ENCODE assay signal across 8 mouse cellular contexts in genomic region chr6:116650406-116650805, GRCm38 (mm10). TPM values are rescaled to one million over a fixed set of nuclear protein-coding genes. Genes with fewer than 3 reads are reported as not detected.
DNase-seq lines count a peak whose midpoint lies in the region; ATAC-seq and TF ChIP-seq lines count a peak whose summit lies in the region.

Gene Depp1 (plus strand): TSS chr6:116650609.

- H3K27me3 ChIP-seq in embryonic facial prominence, embryonic 14.5 days (replicated peaks; ENCODE audit: control insufficient read depth, insufficient read depth, low read length): no peaks in the 10 kb centered on the region
- no peaks in the 10 kb centered on the region for H3K27me3 ChIP-seq in hindbrain, embryonic 11.5 days (ENCODE audit: control insufficient read depth, insufficient read depth, low read length)
- no peaks in the 10 kb centered on the region for H3K27me3 ChIP-seq in limb, embryonic 14.5 days (ENCODE audit: control insufficient read depth, insufficient read depth, low read length)
- H3K27me3 ChIP-seq in stomach, embryonic 14.5 days (ENCODE audit: control insufficient read depth, insufficient read depth, low read length): no peaks in the 10 kb centered on the region
- H3K27me3 ChIP-seq in forebrain, embryonic 15.5 days: no peaks in the 10 kb centered on the region

- H3K36me3 ChIP-seq in embryonic facial prominence, embryonic 14.5 days (ENCODE audit: control insufficient read depth, insufficient read depth, low read length): no peaks in the 10 kb centered on the region
- H3K36me3 ChIP-seq in hindbrain, embryonic 11.5 days (ENCODE audit: control insufficient read depth, insufficient read depth, low read length): no peaks in the 10 kb centered on the region
- H3K36me3 ChIP-seq in limb, embryonic 14.5 days (ENCODE audit: control insufficient read depth, insufficient read depth, low read length): no peaks in the 10 kb centered on the region
- H3K36me3 ChIP-seq in stomach, embryonic 14.5 days (ENCODE audit: control insufficient read depth, insufficient read depth, low read length): no peaks in the 10 kb centered on the region
- no peaks in the 10 kb centered on the region for H3K36me3 ChIP-seq in forebrain, embryonic 15.5 days

- no peak within 1 kb of the TSS; the same call in 1 of the 2 replicates for H3K9ac ChIP-seq in embryonic facial prominence, embryonic 14.5 days (ENCODE audit: low read depth, low read length)
- no peak within 1 kb of the TSS for H3K9ac ChIP-seq in hindbrain, embryonic 11.5 days (ENCODE audit: low read depth, low read length)
- no peak within 1 kb of the TSS for H3K9ac ChIP-seq in limb, embryonic 14.5 days (ENCODE audit: low read depth, low read length, severe bottlenecking)
- no peak within 1 kb of the TSS for H3K9ac ChIP-seq in stomach, embryonic 14.5 days (replicated peaks; ENCODE audit: low read depth, low read length)
- no peak within 1 kb of the TSS for H3K9ac ChIP-seq in forebrain, embryonic 15.5 days (replicated peaks)

- no peaks in the 10 kb centered on the region for H3K4me1 ChIP-seq in embryonic facial prominence, embryonic 14.5 days (ENCODE audit: control insufficient read depth, insufficient read depth, low read length)
- no peaks in the 10 kb centered on the region for H3K4me1 ChIP-seq in hindbrain, embryonic 11.5 days (replicated peaks; ENCODE audit: control insufficient read depth, insufficient read depth, low read length)
- H3K4me1 ChIP-seq in limb, embryonic 14.5 days (ENCODE audit: control insufficient read depth, insufficient read depth, low read length): 0 out of 2 replicates have a peak, but pooled peaks cover 6% of the 10 kb centered on the region
- peaks cover 15% of the 10 kb centered on the region for H3K4me1 ChIP-seq in stomach, embryonic 14.5 days (ENCODE audit: control insufficient read depth, insufficient read depth, low read length)
- H3K4me1 ChIP-seq in forebrain, embryonic 15.5 days: no peaks in the 10 kb centered on the region

- TF ChIP-seq POLR2A in limb, embryonic 14.5 days (IDR thresholded peaks at IDR 0.05; ENCODE audit: borderline replicate concordance, extremely low read depth, insufficient read depth, insufficient read length): no peak

- 33% methylated on average over 6 of the region's 6 CpGs for WGBS in embryonic facial prominence, embryonic 14.5 days
- WGBS in hindbrain, embryonic 11.5 days: 30% methylated on average over 6 of the region's 6 CpGs
- 32% methylated on average over 5 of the region's 6 CpGs for WGBS in limb, embryonic 14.5 days
- WGBS in stomach, embryonic 14.5 days: 5% methylated on average over 6 of the region's 6 CpGs
- 72% methylated on average over 6 of the region's 6 CpGs for WGBS in forebrain, embryonic 15.5 days

- H3K4me3 ChIP-seq in embryonic facial prominence, embryonic 14.5 days (ENCODE audit: low read depth, low read length): peak within 1 kb of the TSS; percentile 11; the same call in 1 of the 2 replicates
- H3K4me3 ChIP-seq in hindbrain, embryonic 11.5 days (ENCODE audit: low read depth, low read length): no peak within 1 kb of the TSS
- H3K4me3 ChIP-seq in limb, embryonic 14.5 days (replicated peaks; ENCODE audit: low read length): 0 out of 2 replicates have a peak within 1 kb of the TSS, but pooled peaks have one; percentile 4
- H3K4me3 ChIP-seq in stomach, embryonic 14.5 days (ENCODE audit: low read depth, low read length): peak within 1 kb of the TSS; percentile 18
- H3K4me3 ChIP-seq in forebrain, embryonic 15.5 days: no peak within 1 kb of the TSS

- H3K4me2 ChIP-seq in embryonic facial prominence, embryonic 14.5 days (ENCODE audit: low read depth, low read length): peak within 1 kb of the TSS; percentile 28
- no peak within 1 kb of the TSS for H3K4me2 ChIP-seq in hindbrain, embryonic 11.5 days (replicated peaks; ENCODE audit: low read depth, low read length)
- no peak within 1 kb of the TSS for H3K4me2 ChIP-seq in limb, embryonic 14.5 days (replicated peaks; ENCODE audit: low read depth, low read length, severe bottlenecking)
- peak within 1 kb of the TSS; percentile 18 for H3K4me2 ChIP-seq in stomach, embryonic 14.5 days (replicated peaks; ENCODE audit: low read depth, low read length)
- no peak within 1 kb of the TSS for H3K4me2 ChIP-seq in forebrain, embryonic 15.5 days (replicated peaks)

- no peak within 1 kb of the TSS for H3K27ac ChIP-seq in embryonic facial prominence, embryonic 14.5 days (replicated peaks; ENCODE audit: low read depth, low read length)
- no peak within 1 kb of the TSS for H3K27ac ChIP-seq in hindbrain, embryonic 11.5 days (ENCODE audit: low read depth, low read length)
- no peak within 1 kb of the TSS for H3K27ac ChIP-seq in limb, embryonic 14.5 days (replicated peaks; ENCODE audit: low read depth, low read length)
- H3K27ac ChIP-seq in stomach, embryonic 14.5 days (ENCODE audit: low read length): peak within 1 kb of the TSS; percentile 44
- no peak within 1 kb of the TSS for H3K27ac ChIP-seq in forebrain, embryonic 15.5 days (replicated peaks)

- DNase-seq in adrenal gland, adult 18-20 months (ENCODE audit: low spot score in 2 of 2): peak; percentile 26 to 45
- DNase-seq in embryonic facial prominence, embryonic 14.5 days (ENCODE audit: low spot score): peak; percentile 65
- peak; percentile 46 for DNase-seq in hindbrain, embryonic 11.5 days (ENCODE audit: low spot score)
- peak; percentile 51 for DNase-seq in limb, embryonic 14.5 days (ENCODE audit: low spot score)
- DNase-seq in layer of hippocampus, adult 11-12 months (ENCODE audit: low spot score): no peak

- H3K9me3 ChIP-seq in embryonic facial prominence, embryonic 14.5 days (ENCODE audit: control insufficient read depth, low read length): no peaks in the 10 kb centered on the region
- H3K9me3 ChIP-seq in hindbrain, embryonic 11.5 days (ENCODE audit: control insufficient read depth, low read length): no peaks in the 10 kb centered on the region
- no peaks in the 10 kb centered on the region for H3K9me3 ChIP-seq in limb, embryonic 14.5 days (ENCODE audit: control insufficient read depth, low read length)
- H3K9me3 ChIP-seq in stomach, embryonic 14.5 days (ENCODE audit: control insufficient read depth, low read depth, low read length): no peaks in the 10 kb centered on the region
- H3K9me3 ChIP-seq in forebrain, embryonic 15.5 days: no peaks in the 10 kb centered on the region

- peak; percentile 34; the same call in 1 of the 2 replicates for ATAC-seq in embryonic facial prominence, embryonic 14.5 days (ENCODE audit: low read depth)
- ATAC-seq in hindbrain, embryonic 11.5 days (ENCODE audit: low FRiP score): peak; percentile 37; the same call in 1 of the 2 replicates
- ATAC-seq in limb, embryonic 14.5 days (ENCODE audit: low FRiP score, low read depth): peak; percentile 60; the same call in 1 of the 2 replicates
- peak; percentile 88 for ATAC-seq in stomach, embryonic 14.5 days (ENCODE audit: insufficient number of reproducible peaks, insufficient read depth, low FRiP score, low read depth)
- ATAC-seq in forebrain, embryonic 15.5 days (replicated peaks): no peak
- no peak for ATAC-seq in CD4-positive, CD25-positive, alpha-beta regulatory T cell, adult 4 months

RNA-seq across cellular contexts. Expression of gene Depp1, which starts in this region (rescaled TPM):
- total RNA-seq in adrenal gland, adult 18-20 months (2021): 10 to 100 TPM; 10.1 to 23.1 TPM
- polyA plus RNA-seq in embryonic facial prominence, embryonic 14.5 days (2014; fragmentation: Nextera tagmentation; extraction: Ambion mirVana): 23.7 and 27.1 TPM in 2 replicates
- 9.8 and 12.0 TPM in 2 replicates for polyA plus RNA-seq in hindbrain, embryonic 11.5 days (2014; fragmentation: Nextera tagmentation; extraction: Ambion mirVana)
- polyA plus RNA-seq in limb, embryonic 14.5 days (2012; rRNA removed): 13.8 and 17.6 TPM in 2 replicates
- polyA plus RNA-seq in limb, embryonic 14.5 days (2014; fragmentation: Nextera tagmentation; extraction: Ambion mirVana): 27.7 and 28.6 TPM in 2 replicates
- 33.0 and 33.8 TPM in 2 replicates for polyA plus RNA-seq in stomach, embryonic 14.5 days (2014; fragmentation: Nextera tagmentation; extraction: Ambion mirVana)
- polyA plus RNA-seq in forebrain, embryonic 15.5 days (2015; fragmentation: Nextera tagmentation; extraction: Ambion mirVana): 7.2 and 8.1 TPM in 2 replicates
- not detected for polyA plus RNA-seq in CD4-positive, CD25-positive, alpha-beta regulatory T cell, adult 4 months (2017; shearing (Covaris generic))

Comparison
In these comparisons a context has a peak if more than half of its experiments do, and no peak if none do; other contexts are left out.
1. ATAC-seq: peak in embryonic facial prominence, embryonic 14.5 days (single experiment), hindbrain, embryonic 11.5 days (single experiment), limb, embryonic 14.5 days (single experiment) and stomach, embryonic 14.5 days (single experiment); none in forebrain, embryonic 15.5 days (single experiment) and CD4-positive, CD25-positive, alpha-beta regulatory T cell, adult 4 months (single experiment).
2. H3K4me2 ChIP-seq: peak in embryonic facial prominence, embryonic 14.5 days (single experiment) and stomach, embryonic 14.5 days (single experiment); none in hindbrain, embryonic 11.5 days (single experiment), limb, embryonic 14.5 days (single experiment) and forebrain, embryonic 15.5 days (single experiment).
3. H3K4me3 ChIP-seq: peak in embryonic facial prominence, embryonic 14.5 days (single experiment), limb, embryonic 14.5 days (single experiment) and stomach, embryonic 14.5 days (single experiment); none in hindbrain, embryonic 11.5 days (single experiment) and forebrain, embryonic 15.5 days (single experiment).